Mouse (Mus musculus): ENCODE results near the gene Rbfox2.

- TF ChIP-seq CTCF (IDR thresholded peaks at IDR 0.05; ENCODE audit: low read depth, low read length) (no peak), POLR2A (IDR thresholded peaks at IDR 0.05; ENCODE audit: insufficient read depth, low read length) (no peak), EP300 (IDR thresholded peaks at IDR 0.05; ENCODE audit: insufficient read depth, low read depth, low read length) (no peak)
Observed at GRCm38 (mm10) chr15:77337926-77338325, 31.1 kb upstream of the Rbfox2 start.
